Mouse (Mus musculus) spleen, adult 2 months (tissue): ENCODE measurements at regions not wholly inside any gene's neighbourhood (a gene's known extent, or its start where the extent isn't known, plus 50 kb on each side); places are given as distances from the start of the nearest gene placed in this dataset.

Experiments used
- DNase-seq, 2 experiments: peaks; one replicate each; pipeline versions ENCODE4 v3.0.0 to v3.0.0-alpha.2; 2012 to 2021; ENCODE audit warnings: low spot score in 2 of 2, low read depth in 1 of 2
- H3K27ac ChIP-seq: fragments of 200-500 bp; 2 replicates; pipeline ENCODE4 v1.5.1; 2012; ENCODE audit warnings: low read length, inconsistent platforms; ENCODE audit not compliant: insufficient read depth
- H3K27me3 ChIP-seq: fragments of 200-500 bp; 2 replicates; pipeline ENCODE4 v1.6.1; 2012; ENCODE audit warnings: mild to moderate bottlenecking, moderate library complexity, low read length, inconsistent platforms; ENCODE audit not compliant: control insufficient read depth, insufficient read depth
- H3K36me3 ChIP-seq: fragments of 200-500 bp; 2 replicates; pipeline ENCODE4 v1.6.1; 2012; ENCODE audit warnings: mild to moderate bottlenecking, low read length, inconsistent platforms; ENCODE audit not compliant: control insufficient read depth, insufficient read depth
- H3K4me1 ChIP-seq: fragments of 200-500 bp; 2 replicates; pipeline ENCODE4 v1.6.1; 2011; ENCODE audit warnings: inconsistent platforms; ENCODE audit not compliant: control insufficient read depth, insufficient read depth, insufficient read length
- H3K4me3 ChIP-seq: fragments of 200-500 bp; 2 replicates; pipeline ENCODE4 v1.5.1; 2011; ENCODE audit warnings: mild to moderate bottlenecking, inconsistent platforms; ENCODE audit not compliant: insufficient read depth, insufficient read length; ENCODE audit errors: extremely low read depth
- CTCF ChIP-seq: fragments of 200-500 bp; IDR thresholded peaks from 2 replicates; pipeline ENCODE4 v1.5.1; 2011; ENCODE audit warnings: mild to moderate bottlenecking, inconsistent platforms; ENCODE audit not compliant: insufficient read depth, insufficient read length, insufficient replicate concordance; ENCODE audit errors: extremely low read depth
- POLR2A ChIP-seq: fragments of 200-500 bp; IDR thresholded peaks from 2 replicates; pipeline ENCODE4 v1.6.1; 2011; ENCODE audit warnings: low read depth, low read length, inconsistent platforms
- WGBS: fragments of 180-500 bp; shearing (Covaris S2); methylation state at CpG from one replicate; pipeline ENCODE4 v1.1.7; 2018; 5-methylcytosine and 5-hydroxymethylcytosine counted together

- no peak for DNase-seq
- TF ChIP-seq CTCF: no peak
- TF ChIP-seq POLR2A: no peak
- Histone ChIP-seq H3K27me3 (no peaks in the 10 kb centered on the region), H3K27ac (no peak overlapping the region), H3K4me1 (no peaks in the 10 kb centered on the region), H3K4me3 (no peak overlapping the region), H3K36me3 (no peaks in the 10 kb centered on the region)
Observed at GRCm38 (mm10) chr13:85483348-85483747, 194.4 kb upstream of the Rasa1 start.

- no peak for DNase-seq
- H3K36me3 ChIP-seq: no peaks in the 10 kb centered on the region
- no peaks in the 10 kb centered on the region for H3K27me3 ChIP-seq
- H3K4me3 ChIP-seq: no peak overlapping the region
- no peak overlapping the region for H3K27ac ChIP-seq
- WGBS: 66% methylated on average over 2 of the region's 2 CpGs
- TF ChIP-seq POLR2A: no peak
- TF ChIP-seq CTCF: no peak
- no peaks in the 10 kb centered on the region for H3K4me1 ChIP-seq
Observed at GRCm38 (mm10) chr13:85479405-85479804, 190.5 kb upstream of the Rasa1 start.

- Histone ChIP-seq H3K4me1 (no peaks in the 10 kb centered on the region), H3K27ac (no peak overlapping the region), H3K27me3 (no peaks in the 10 kb centered on the region), H3K4me3 (no peak overlapping the region), H3K36me3 (no peaks in the 10 kb centered on the region)
- TF ChIP-seq CTCF (no peak), POLR2A (no peak)
- 78% methylated on average over 4 of the region's 4 CpGs for WGBS
- no peak for DNase-seq
Observed at GRCm38 (mm10) chr13:85476274-85476846, 187.4 kb upstream of the Rasa1 start.

- H3K4me3 ChIP-seq: no peak overlapping the region
- no peak for TF ChIP-seq CTCF
- TF ChIP-seq POLR2A: no peak
- DNase-seq: no peak
- no peak overlapping the region for H3K27ac ChIP-seq
- H3K27me3 ChIP-seq: no peaks in the 10 kb centered on the region
- WGBS: 94% methylated on average over 5 of the region's 5 CpGs
- H3K36me3 ChIP-seq: no peaks in the 10 kb centered on the region
- H3K4me1 ChIP-seq: no peaks in the 10 kb centered on the region
Observed at GRCm38 (mm10) chr13:85471340-85471739, 182.4 kb upstream of the Rasa1 start.

GRCm38 (mm10) chr13:85459387-85459786 lies 170.5 kb upstream of the Rasa1 start:
- Histone ChIP-seq H3K4me1 (no peaks in the 10 kb centered on the region), H3K27ac (no peak overlapping the region), H3K36me3 (no peaks in the 10 kb centered on the region), H3K4me3 (no peak overlapping the region), H3K27me3 (no peaks in the 10 kb centered on the region)
- DNase-seq: no peak
- TF ChIP-seq CTCF: no peak
- no peak for TF ChIP-seq POLR2A
- WGBS: 62% methylated on average over 3 of the region's 3 CpGs

GRCm38 (mm10) chr13:85458611-85459010 lies 169.7 kb upstream of the Rasa1 start:
- TF ChIP-seq POLR2A (no peak), CTCF (no peak)
- no peak overlapping the region for H3K4me3 ChIP-seq
- no peak overlapping the region for H3K27ac ChIP-seq
- H3K36me3 ChIP-seq: no peaks in the 10 kb centered on the region
- H3K27me3 ChIP-seq: no peaks in the 10 kb centered on the region
- DNase-seq: no peak
- no peaks in the 10 kb centered on the region for H3K4me1 ChIP-seq

- no peak overlapping the region for H3K27ac ChIP-seq
- WGBS: 83% methylated on average over 1 of the region's 1 CpGs
- H3K4me3 ChIP-seq: no peak overlapping the region
- no peak for TF ChIP-seq CTCF
- no peak for DNase-seq
- H3K4me1 ChIP-seq: no peaks in the 10 kb centered on the region
- no peaks in the 10 kb centered on the region for H3K36me3 ChIP-seq
- no peaks in the 10 kb centered on the region for H3K27me3 ChIP-seq
Observed at GRCm38 (mm10) chr13:85439581-85439980, 150.7 kb upstream of the Rasa1 start.
